Mouse (Mus musculus) heart, adult 2 months (tissue): ENCODE measurements around the gene Tax1bp3.

Experiments
- CTCF ChIP-seq: fragments of 200-600 bp; IDR thresholded peaks from 2 replicates; pipeline ENCODE4 v1.8.1; 2022; ENCODE audit warnings: antibody characterized with exemption, mild to moderate bottlenecking, moderate library complexity
- EP300 ChIP-seq: fragments of 200-500 bp; IDR thresholded peaks from 2 replicates; pipeline ENCODE4 v1.6.1; 2011; ENCODE audit warnings: low read depth, low read length, control low read depth; ENCODE audit not compliant: insufficient read depth
- POLR2A ChIP-seq: fragments of 200-500 bp; IDR thresholded peaks from 2 replicates; pipeline ENCODE4 v1.6.1; 2011; ENCODE audit warnings: mild to moderate bottlenecking, low read depth, low read length, control low read depth; ENCODE audit not compliant: insufficient read depth

DNA sequence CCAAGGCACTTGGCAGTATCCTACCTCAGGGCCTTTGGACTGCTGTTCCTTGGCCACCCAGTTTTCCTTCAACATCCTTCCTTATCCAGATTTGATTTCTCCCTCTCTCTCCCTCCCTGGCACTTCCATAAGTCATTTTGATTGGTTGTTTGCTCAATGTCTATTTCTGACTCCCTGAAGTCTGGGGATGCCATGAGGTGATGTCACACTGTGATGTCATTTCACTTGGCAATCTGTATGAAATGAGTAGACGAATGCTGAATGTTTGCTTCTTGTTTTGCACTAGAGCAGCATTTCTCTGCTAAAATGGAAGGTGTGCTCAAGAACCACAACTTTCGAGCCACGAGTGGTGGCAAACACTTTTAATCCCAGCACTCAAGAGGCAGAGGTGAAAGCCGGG is 15.3 kb upstream of the Tax1bp3 start:
- no peak for TF ChIP-seq CTCF
- TF ChIP-seq POLR2A = no peak
- TF ChIP-seq EP300 = no peak
